Mouse (Mus musculus): Measurements from ENCODE around the gene Cacng1. TPM values are rescaled to one million over a fixed set of nuclear protein-coding genes. Genes with fewer than 3 reads are reported as not detected.
A peak's percentile ranks its signal among the peaks of the same experiment; 100 is the strongest.

Cacng1 gene
- 10 to 100 TPM in 1 of 2 experiments, 1 to 10 TPM in 1; 5.6 to 13.3 TPM for total RNA-seq (2021)
- long read RNA-seq, experiment 1, partial matches to known transcripts = 3 of 7 reads
- long read RNA-seq, experiment 1, other reads (novel, unspliced or antisense) = 1 of 7 reads
- long read RNA-seq, experiment 2, transcript Cacng1-201 (4 exons, 1,249 nt) = major isoform, 5 of 5 reads
- long read RNA-seq, experiment 2, partial matches to known transcripts = 0 of 5 reads
- long read RNA-seq, experiment 2, other reads (novel, unspliced or antisense) = 0 of 5 reads

GRCm38 (mm10) chr11:107716332-107716938, at the start of gene Cacng1:
TSS of gene Cacng1 (minus strand) at chr11:107716522.
- no peak for DNase-seq

GRCm38 (mm10) chr11:107762688-107763460, 46.6 kb upstream of the Cacng1 start:
- DNase-seq = no peak

GRCm38 (mm10) chr11:107761790-107762500, 45.6 kb upstream of the Cacng1 start:
- DNase-seq = no peak

- DNase-seq = no peak
Observed at GRCm38 (mm10) chr11:107760001-107760400, 43.7 kb upstream of the Cacng1 start.

- no peak for DNase-seq
Observed at GRCm38 (mm10) chr11:107759516-107759915, 43.2 kb upstream of the Cacng1 start.

- DNase-seq = no peak
Observed at GRCm38 (mm10) chr11:107749114-107749513, 32.8 kb upstream of the Cacng1 start.

- DNase-seq = no peak
Observed at GRCm38 (mm10) chr11:107748243-107749035, 32.1 kb upstream of the Cacng1 start.

GRCm38 (mm10) chr11:107743100-107743499, 26.8 kb upstream of the Cacng1 start:
- no peak for DNase-seq

GRCm38 (mm10) chr11:107738418-107739099, 22.2 kb upstream of the Cacng1 start:
- no peak for DNase-seq

GRCm38 (mm10) chr11:107737886-107738285, 21.6 kb upstream of the Cacng1 start:
- peak; percentile 28 for DNase-seq

- DNase-seq = peak; percentile 34
Observed at GRCm38 (mm10) chr11:107734133-107734532, 17.8 kb upstream of the Cacng1 start.

GRCm38 (mm10) chr11:107731498-107731897, 15.2 kb upstream of the Cacng1 start:
- DNase-seq = peak; percentile 52

GRCm38 (mm10) chr11:107730940-107731339, 14.6 kb upstream of the Cacng1 start:
- DNase-seq = peak; percentile 51

GRCm38 (mm10) chr11:107729141-107729540, 12.8 kb upstream of the Cacng1 start:
- peak; percentile 75 for DNase-seq

- DNase-seq = no peak
Observed at GRCm38 (mm10) chr11:107728073-107728863, 11.9 kb upstream of the Cacng1 start.

GRCm38 (mm10) chr11:107724603-107725002, 8.3 kb upstream of the Cacng1 start:
- DNase-seq = no peak

- no peak for DNase-seq
Observed at GRCm38 (mm10) chr11:107721057-107721456, 4.7 kb upstream of the Cacng1 start.

- no peak for DNase-seq
Observed at GRCm38 (mm10) chr11:107720264-107721021, 4.1 kb upstream of the Cacng1 start.

GRCm38 (mm10) chr11:107714368-107714767, 2.0 kb downstream of the Cacng1 start:
- no peak for DNase-seq

All from adrenal gland, postnatal 10 days (tissue).